Mouse (Mus musculus): ENCODE measurements around the gene Pole2. TPM values are rescaled to one million over a fixed set of nuclear protein-coding genes. Genes with fewer than 3 reads are reported as not detected.
A peak's percentile ranks its signal among the peaks of the same experiment; 100 is the strongest.

Gene Pole2
- polyA plus RNA-seq, 1 experiment = 4.2 TPM

DNA sequence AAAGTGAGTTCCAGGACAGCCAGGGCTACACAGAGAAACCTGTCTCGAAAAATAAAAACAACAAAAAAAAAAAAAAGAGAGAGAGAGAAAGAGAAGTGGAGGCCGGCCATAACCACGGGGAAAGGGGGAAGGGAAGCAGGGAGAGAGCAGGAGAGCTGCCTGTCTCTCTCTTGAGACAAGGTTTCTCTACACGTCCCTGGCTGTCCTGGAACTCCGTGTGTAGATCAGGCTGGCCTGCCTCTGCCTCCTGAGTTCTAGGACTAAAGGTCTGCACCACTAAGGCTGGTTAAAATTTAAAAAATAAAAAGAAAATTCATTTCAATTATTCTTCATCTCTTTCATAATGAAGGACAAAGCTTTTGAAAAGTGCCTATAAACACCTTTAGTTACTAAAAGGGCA lies 36.6 kb downstream of the Pole2 start:
- Histone ChIP-seq H3K27ac (ENCODE audit: insufficient read depth, low read length) (no peak overlapping the region), H3K36me3 (ENCODE audit: control insufficient read depth, insufficient read depth, low read length) (peaks cover 3% of the 10 kb centered on the region), H3K4me1 (ENCODE audit: control insufficient read depth, insufficient read depth, insufficient read length) (peaks cover 4% of the 10 kb centered on the region; the same call in 1 of the 2 replicates), H3K27me3 (ENCODE audit: control insufficient read depth, insufficient read depth, low read length) (no peaks in the 10 kb centered on the region), H3K4me3 (ENCODE audit: extremely low read depth, insufficient read depth, insufficient read length) (no peak overlapping the region)
- no peak for DNase-seq (ENCODE audit: low read depth in 1 of 2, low spot score in 2 of 2)
- 84% methylated on average over 5 of the region's 5 CpGs for WGBS
- TF ChIP-seq CTCF (IDR thresholded peaks at IDR 0.05; ENCODE audit: extremely low read depth, insufficient read depth, insufficient read length, insufficient replicate concordance) = no peak
- no peak for TF ChIP-seq POLR2A (IDR thresholded peaks at IDR 0.05; ENCODE audit: low read depth, low read length)

DNA sequence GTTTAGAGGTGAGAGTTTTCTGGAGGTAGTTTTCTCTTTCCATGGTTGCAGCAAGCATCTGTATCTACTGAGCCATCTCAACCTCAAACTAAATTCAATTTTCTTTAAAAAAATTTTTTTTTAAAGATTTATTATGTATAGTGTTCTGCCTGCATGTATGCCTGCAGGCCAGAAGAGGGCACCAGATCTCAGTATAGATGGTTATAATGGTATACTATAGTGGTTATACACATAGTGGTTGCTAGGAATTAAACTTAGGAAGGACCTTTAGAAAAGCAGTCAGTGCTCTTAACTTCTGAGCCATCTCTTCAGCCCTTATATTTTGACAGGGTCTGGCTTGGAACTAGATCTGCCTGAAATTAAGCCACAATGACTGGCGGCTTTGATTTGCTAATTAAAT lies 37.5 kb downstream of the Pole2 start:
- TF ChIP-seq POLR2A (IDR thresholded peaks at IDR 0.05; ENCODE audit: low read depth, low read length) = no peak
- TF ChIP-seq CTCF (IDR thresholded peaks at IDR 0.05; ENCODE audit: extremely low read depth, insufficient read depth, insufficient read length, insufficient replicate concordance) = no peak
- peaks cover 3% of the 10 kb centered on the region; the same call in 1 of the 2 replicates for H3K4me1 ChIP-seq (ENCODE audit: control insufficient read depth, insufficient read depth, insufficient read length)
- no peak overlapping the region for H3K27ac ChIP-seq (ENCODE audit: insufficient read depth, low read length)
- no peak for DNase-seq (ENCODE audit: low read depth in 1 of 2, low spot score in 2 of 2)
- no peaks in the 10 kb centered on the region for H3K27me3 ChIP-seq (ENCODE audit: control insufficient read depth, insufficient read depth, low read length)
- 100% methylated on average over 1 of the region's 1 CpGs for WGBS
- peaks cover 3% of the 10 kb centered on the region for H3K36me3 ChIP-seq (ENCODE audit: control insufficient read depth, insufficient read depth, low read length)
- no peak overlapping the region for H3K4me3 ChIP-seq (ENCODE audit: extremely low read depth, insufficient read depth, insufficient read length)

DNA sequence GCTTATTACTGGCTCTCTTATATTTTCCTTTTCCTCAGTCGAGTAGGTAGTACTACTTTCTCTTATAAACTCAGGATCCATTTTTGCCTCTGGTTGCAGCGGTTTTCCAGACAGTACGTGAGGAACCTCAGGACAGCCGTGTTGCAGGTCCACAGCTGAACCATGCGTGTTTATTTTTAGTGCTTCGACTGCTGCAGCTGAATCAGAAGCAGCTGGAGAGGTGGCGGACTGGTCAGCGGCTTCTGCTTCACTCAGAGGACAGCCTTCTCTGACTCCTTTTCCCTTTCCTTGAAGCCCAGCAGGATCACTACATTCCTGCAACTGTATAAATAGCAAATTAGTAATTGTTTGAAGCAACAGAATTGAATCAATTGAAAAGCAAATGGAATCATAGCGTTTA lies 37.9 kb downstream of the Pole2 start:
- H3K4me3 ChIP-seq (ENCODE audit: extremely low read depth, insufficient read depth, insufficient read length) = no peak overlapping the region
- no peak for DNase-seq (ENCODE audit: low read depth in 1 of 2, low spot score in 2 of 2)
- WGBS = 93% methylated on average over 9 of the region's 9 CpGs
- peaks cover 6% of the 10 kb centered on the region; the same call in 1 of the 2 replicates for H3K4me1 ChIP-seq (ENCODE audit: control insufficient read depth, insufficient read depth, insufficient read length)
- H3K27ac ChIP-seq (ENCODE audit: insufficient read depth, low read length) = no peak overlapping the region
- no peaks in the 10 kb centered on the region for H3K27me3 ChIP-seq (ENCODE audit: control insufficient read depth, insufficient read depth, low read length)
- peaks cover 3% of the 10 kb centered on the region for H3K36me3 ChIP-seq (ENCODE audit: control insufficient read depth, insufficient read depth, low read length)
- TF ChIP-seq CTCF (IDR thresholded peaks at IDR 0.05; ENCODE audit: extremely low read depth, insufficient read depth, insufficient read length, insufficient replicate concordance) (no peak), POLR2A (IDR thresholded peaks at IDR 0.05; ENCODE audit: low read depth, low read length) (no peak)

DNA sequence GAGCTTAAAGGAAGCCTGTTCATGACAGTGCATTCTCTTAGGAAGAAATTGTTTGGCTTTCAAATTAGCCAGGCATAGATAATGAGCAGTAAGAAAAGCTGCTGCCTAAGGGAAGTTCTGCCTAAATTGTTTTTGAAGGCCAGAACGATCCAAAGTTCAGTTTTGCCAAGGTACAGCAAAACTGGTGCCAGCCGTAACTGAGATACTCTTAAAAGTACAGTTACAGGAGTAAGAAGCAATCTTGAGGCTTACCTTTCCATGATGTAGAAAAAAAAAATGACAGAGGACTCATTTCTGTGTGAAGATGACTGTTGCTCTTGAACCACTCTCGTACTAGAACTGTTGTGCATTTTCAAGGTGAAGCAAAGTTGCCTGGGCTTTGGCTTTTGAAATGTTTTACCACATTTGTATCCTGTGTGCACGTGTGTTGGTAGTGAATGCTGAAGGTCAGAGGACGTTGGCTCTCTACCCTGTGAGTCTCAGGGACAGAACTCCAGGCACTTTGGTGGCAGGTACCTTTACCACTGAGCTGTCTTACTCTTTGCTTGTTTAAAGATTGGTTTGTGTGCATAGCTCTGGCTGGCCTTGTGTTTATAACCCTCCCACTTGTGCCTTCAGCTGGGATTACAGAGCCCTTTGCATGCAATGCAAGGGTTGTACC lies 41.1 kb downstream of the Pole2 start:
- WGBS = 61% methylated on average over 5 of the region's 5 CpGs
- no peaks in the 10 kb centered on the region for H3K27me3 ChIP-seq (ENCODE audit: control insufficient read depth, insufficient read depth, low read length)
- peaks cover 6% of the 10 kb centered on the region for H3K4me1 ChIP-seq (ENCODE audit: control insufficient read depth, insufficient read depth, insufficient read length)
- H3K4me3 ChIP-seq (ENCODE audit: extremely low read depth, insufficient read depth, insufficient read length) = no peak overlapping the region
- H3K27ac ChIP-seq (ENCODE audit: insufficient read depth, low read length) = no peak overlapping the region
- DNase-seq (ENCODE audit: low read depth in 1 of 2, low spot score in 2 of 2) = no peak
- peaks cover 5% of the 10 kb centered on the region for H3K36me3 ChIP-seq (ENCODE audit: control insufficient read depth, insufficient read depth, low read length)
- TF ChIP-seq CTCF (IDR thresholded peaks at IDR 0.05; ENCODE audit: extremely low read depth, insufficient read depth, insufficient read length, insufficient replicate concordance) = no peak

DNA sequence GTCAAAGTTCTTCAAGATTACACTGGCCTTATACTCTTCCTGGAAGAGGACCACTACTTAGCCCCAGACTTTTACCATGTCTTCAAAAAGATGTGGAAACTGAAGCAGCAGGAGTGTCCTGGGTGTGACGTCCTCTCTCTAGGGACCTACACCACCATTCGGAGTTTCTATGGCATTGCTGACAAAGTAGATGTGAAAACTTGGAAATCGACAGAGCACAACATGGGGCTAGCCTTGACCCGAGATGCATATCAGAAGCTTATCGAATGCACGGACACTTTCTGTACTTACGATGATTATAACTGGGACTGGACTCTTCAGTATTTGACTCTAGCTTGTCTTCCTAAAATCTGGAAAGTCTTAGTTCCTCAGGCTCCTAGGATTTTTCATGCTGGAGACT lies 42.6 kb downstream of the Pole2 start:
- TF ChIP-seq POLR2A (IDR thresholded peaks at IDR 0.05; ENCODE audit: low read depth, low read length) (no peak), CTCF (IDR thresholded peaks at IDR 0.05; ENCODE audit: extremely low read depth, insufficient read depth, insufficient read length, insufficient replicate concordance) (no peak)
- Histone ChIP-seq H3K36me3 (ENCODE audit: control insufficient read depth, insufficient read depth, low read length) (peaks cover 7% of the 10 kb centered on the region), H3K4me1 (ENCODE audit: control insufficient read depth, insufficient read depth, insufficient read length) (peaks cover 6% of the 10 kb centered on the region), H3K27ac (ENCODE audit: insufficient read depth, low read length) (no peak overlapping the region), H3K4me3 (ENCODE audit: extremely low read depth, insufficient read depth, insufficient read length) (no peak overlapping the region; the same call in 1 of the 2 replicates), H3K27me3 (ENCODE audit: control insufficient read depth, insufficient read depth, low read length) (no peaks in the 10 kb centered on the region)
- 63% methylated on average over 7 of the region's 7 CpGs for WGBS
- no peak for DNase-seq (ENCODE audit: low read depth in 1 of 2, low spot score in 2 of 2)

DNA sequence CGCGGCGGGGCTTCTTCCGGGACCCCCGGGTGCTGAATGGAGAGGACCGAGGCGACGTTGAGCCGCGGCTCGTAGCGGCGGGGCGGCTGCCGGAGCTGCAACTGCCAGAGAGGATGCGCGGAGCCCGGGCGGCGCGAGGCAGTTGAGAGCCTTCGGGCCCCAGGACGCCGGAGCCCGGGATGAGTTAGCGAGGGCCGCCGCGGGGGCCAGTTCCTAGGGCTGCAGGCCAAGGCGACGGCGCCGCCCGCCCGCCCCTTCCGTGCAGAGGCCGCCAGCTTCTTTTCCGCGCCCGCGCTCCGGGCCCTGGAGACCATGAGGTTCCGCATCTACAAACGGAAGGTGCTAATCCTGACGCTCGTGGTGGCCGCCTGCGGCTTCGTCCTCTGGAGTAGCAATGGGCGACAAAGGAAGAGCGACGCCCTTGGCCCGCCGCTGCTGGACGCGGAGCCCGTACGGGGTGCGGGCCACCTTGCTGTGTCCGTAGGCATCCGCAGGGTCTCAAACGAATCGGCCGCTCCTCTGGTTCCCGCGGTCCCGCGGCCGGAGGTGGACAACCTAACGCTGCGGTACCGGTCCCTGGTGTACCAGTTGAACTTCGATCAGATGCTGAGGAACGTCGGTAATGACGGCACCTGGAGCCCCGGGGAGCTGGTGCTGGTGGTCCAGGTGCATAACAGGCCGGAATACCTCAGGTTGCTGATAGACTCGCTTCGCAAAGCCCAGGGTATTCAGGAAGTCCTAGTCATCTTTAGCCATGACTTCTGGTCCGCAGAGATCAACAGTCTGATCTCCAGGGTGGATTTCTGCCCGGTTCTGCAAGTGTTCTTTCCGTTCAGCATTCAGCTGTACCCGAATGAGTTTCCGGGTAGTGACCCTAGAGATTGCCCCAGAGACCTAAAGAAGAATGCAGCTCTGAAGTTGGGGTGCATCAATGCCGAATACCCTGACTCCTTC lies 43.4 kb downstream of the Pole2 start:
- peaks cover 6% of the 10 kb centered on the region for H3K4me1 ChIP-seq (ENCODE audit: control insufficient read depth, insufficient read depth, insufficient read length)
- no peak for TF ChIP-seq CTCF (IDR thresholded peaks at IDR 0.05; ENCODE audit: extremely low read depth, insufficient read depth, insufficient read length, insufficient replicate concordance)

More for the DNA sequence above, 43.4 kb downstream of the Pole2 start:
- Histone ChIP-seq H3K27me3 (ENCODE audit: control insufficient read depth, insufficient read depth, low read length) (no peaks in the 10 kb centered on the region), H3K36me3 (ENCODE audit: control insufficient read depth, insufficient read depth, low read length) (peaks cover 6% of the 10 kb centered on the region), H3K4me3 (ENCODE audit: extremely low read depth, insufficient read depth, insufficient read length) (peak overlapping the region; percentile 90), H3K27ac (ENCODE audit: insufficient read depth, low read length) (peak overlapping the region; percentile 89)
- WGBS = under 1% methylated on average over 82 of the region's 86 CpGs
- peak in 1 of 2 experiments; percentile 61 for DNase-seq (ENCODE audit: low read depth in 1 of 2, low spot score in 2 of 2)
